Mouse (Mus musculus) embryonic fibroblast, embryonic 13.5 days (primary cell): Measurements from ENCODE around the gene Orc5.

Source experiments
- CTCF ChIP-seq: IDR thresholded peaks from 2 replicates; pipeline ENCODE4 v1.5.1; 2011; ENCODE audit warnings: mild to moderate bottlenecking, control low read depth, low read length, moderate library complexity, borderline replicate concordance; ENCODE audit not compliant: insufficient read depth
- POLR2A ChIP-seq: IDR thresholded peaks from 2 replicates; pipeline ENCODE4 v1.6.1; 2011; ENCODE audit warnings: low read depth, mild to moderate bottlenecking, control low read depth, low read length, moderate library complexity

- no peak for TF ChIP-seq POLR2A
- no peak for TF ChIP-seq CTCF
Observed at GRCm38 (mm10) chr5:22451764-22452163, 98.5 kb downstream of the Orc5 start.
